Mouse (Mus musculus) telencephalon, adult 2 months (tissue): ENCODE measurements at regions not wholly inside any gene's neighbourhood (a gene's known extent, or its start where the extent isn't known, plus 50 kb on each side); places are given as distances from the start of the nearest gene placed in this dataset.

Experiments used
- DNase-seq: peaks from one replicate; pipeline ENCODE4 v3.0.0-alpha.2; 2011; ENCODE audit warnings: low read depth, low spot score

- DNase-seq = no peak
Observed at GRCm38 (mm10) chr8:66756639-66757038, 59.6 kb downstream of the Npy1r start.

GRCm38 (mm10) chr8:66757830-66758229, 60.8 kb downstream of the Npy1r start:
- DNase-seq = no peak

- no peak for DNase-seq
Observed at GRCm38 (mm10) chr8:66758519-66758918, 61.5 kb downstream of the Npy1r start.

GRCm38 (mm10) chr8:66759716-66760115, 62.7 kb downstream of the Npy1r start:
- DNase-seq = peak; percentile 46

DNA sequence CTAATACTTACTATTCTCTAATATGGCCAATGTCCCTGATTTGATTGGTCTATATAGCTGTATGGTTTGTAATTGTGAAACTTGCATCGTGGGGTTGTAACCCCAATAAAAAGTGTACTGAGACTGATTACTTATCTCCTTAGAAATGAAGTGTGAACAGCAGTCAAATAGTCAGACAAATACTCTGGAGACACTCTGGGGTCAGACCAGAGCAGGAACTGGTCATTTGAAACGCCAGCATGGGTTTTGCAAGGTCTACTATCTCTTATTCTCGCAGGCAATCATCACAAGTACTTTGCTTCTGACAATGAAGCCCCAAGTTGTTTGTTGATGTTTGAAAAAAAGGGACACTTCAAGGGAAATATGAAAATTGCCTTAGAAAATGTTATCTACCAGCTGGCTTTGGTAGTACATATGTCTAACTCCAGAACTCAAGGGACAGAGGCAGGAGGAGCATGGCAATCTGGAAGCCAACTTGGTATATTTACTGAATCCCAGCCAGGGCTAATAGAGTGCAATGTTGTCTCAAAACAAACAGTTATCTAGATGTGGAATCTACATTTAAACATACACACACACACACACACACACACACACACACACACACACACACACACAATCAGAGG, 64.1 kb downstream of the Npy1r start:
- DNase-seq = no peak

- no peak for DNase-seq
Observed at GRCm38 (mm10) chr8:66764992-66765528, 68.1 kb downstream of the Npy1r start.

DNA sequence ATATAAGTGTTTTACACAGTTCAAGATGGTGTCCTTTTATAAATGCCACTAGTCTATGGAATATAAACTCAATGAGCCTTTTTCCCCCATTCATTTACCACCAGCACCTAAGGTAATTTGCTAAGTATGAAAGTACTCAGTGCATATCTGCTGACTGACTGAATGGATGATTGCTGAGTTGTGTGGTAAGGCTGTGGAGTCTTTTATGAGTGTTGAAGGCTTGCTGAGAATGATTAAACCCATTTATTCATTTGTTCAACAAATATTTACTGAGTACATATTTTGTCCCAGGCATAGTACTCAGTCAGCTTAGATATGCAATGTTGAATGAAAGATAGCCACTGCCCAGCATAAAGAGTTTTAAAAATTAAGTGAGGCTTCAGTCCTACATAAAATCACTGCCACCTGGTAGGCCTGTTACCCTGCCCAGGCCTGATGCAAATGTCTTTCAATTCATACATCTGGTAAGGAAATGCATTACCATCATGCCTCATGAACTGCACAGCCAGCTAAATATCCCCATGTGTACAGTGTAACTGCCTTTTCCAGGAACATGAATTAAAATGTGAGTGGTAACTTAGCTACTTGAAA, 71.5 kb downstream of the Npy1r start:
- DNase-seq = no peak

DNA sequence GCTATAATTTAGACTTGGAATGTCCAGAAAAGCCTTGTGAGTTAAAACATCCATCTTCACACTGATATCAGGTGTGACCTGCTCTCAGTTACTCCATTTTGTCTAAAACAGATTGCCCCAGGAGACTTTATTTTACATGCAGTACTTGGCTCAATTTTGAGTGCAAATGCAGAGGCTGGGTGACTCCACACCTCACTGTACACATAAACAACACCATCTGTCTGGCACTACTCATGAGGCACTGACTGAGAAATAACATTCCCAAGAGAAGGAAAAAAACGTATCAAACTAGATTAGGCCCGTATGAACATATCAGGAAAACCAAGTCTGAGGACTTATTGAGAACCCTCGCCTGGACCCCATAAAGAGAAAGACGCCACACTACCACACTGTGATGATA, 74.1 kb downstream of the Npy1r start:
- DNase-seq = no peak

GRCm38 (mm10) chr8:66772653-66773052, 75.7 kb downstream of the Npy1r start:
- DNase-seq = no peak

GRCm38 (mm10) chr8:66777115-66777877, 80.3 kb downstream of the Npy1r start:
- no peak for DNase-seq

GRCm38 (mm10) chr8:66779622-66780021, 80.4 kb upstream of the Naf1 start:
- DNase-seq = no peak

- no peak for DNase-seq
Observed at GRCm38 (mm10) chr8:66782656-66783055, 77.4 kb upstream of the Naf1 start.

GRCm38 (mm10) chr8:66785996-66786395, 74.0 kb upstream of the Naf1 start:
- DNase-seq = peak; percentile 58
